Mouse (Mus musculus) layer of hippocampus, adult 2 months (tissue): ENCODE results near the gene Bcor. TPM values are rescaled to one million over a fixed set of nuclear protein-coding genes. Genes with fewer than 3 reads are reported as not detected.
A peak's percentile ranks its signal among the peaks of the same experiment; 100 is the strongest.

Experiments used
- DNase-seq, 2 experiments: peaks; one replicate each; pipeline ENCODE4 v3.0.0; 2022; ENCODE audit warnings: low spot score in 2 of 2
- H3K27ac ChIP-seq: fragments of 200-600 bp; 2 replicates; pipeline ENCODE4 v1.8.1; 2022
- H3K4me3 ChIP-seq: fragments of 200-600 bp; 2 replicates; pipeline ENCODE4 v1.8.1; 2022; ENCODE audit warnings: mild to moderate bottlenecking
- CTCF ChIP-seq: fragments of 200-600 bp; conservative IDR thresholded peaks from 2 replicates; pipeline ENCODE4 v1.8.1; 2022; ENCODE audit warnings: antibody characterized with exemption, mild to moderate bottlenecking, moderate library complexity
- total RNA-seq, 2 experiments: library from RNA; stranded (reverse); gene quantifications; 2 replicates each; pipeline ENCODE4 v1.2.3; 2021

The Bcor gene
- total RNA-seq, 2 experiments from 2014 or later, result 16.7 to 21.3 TPM

DNA sequence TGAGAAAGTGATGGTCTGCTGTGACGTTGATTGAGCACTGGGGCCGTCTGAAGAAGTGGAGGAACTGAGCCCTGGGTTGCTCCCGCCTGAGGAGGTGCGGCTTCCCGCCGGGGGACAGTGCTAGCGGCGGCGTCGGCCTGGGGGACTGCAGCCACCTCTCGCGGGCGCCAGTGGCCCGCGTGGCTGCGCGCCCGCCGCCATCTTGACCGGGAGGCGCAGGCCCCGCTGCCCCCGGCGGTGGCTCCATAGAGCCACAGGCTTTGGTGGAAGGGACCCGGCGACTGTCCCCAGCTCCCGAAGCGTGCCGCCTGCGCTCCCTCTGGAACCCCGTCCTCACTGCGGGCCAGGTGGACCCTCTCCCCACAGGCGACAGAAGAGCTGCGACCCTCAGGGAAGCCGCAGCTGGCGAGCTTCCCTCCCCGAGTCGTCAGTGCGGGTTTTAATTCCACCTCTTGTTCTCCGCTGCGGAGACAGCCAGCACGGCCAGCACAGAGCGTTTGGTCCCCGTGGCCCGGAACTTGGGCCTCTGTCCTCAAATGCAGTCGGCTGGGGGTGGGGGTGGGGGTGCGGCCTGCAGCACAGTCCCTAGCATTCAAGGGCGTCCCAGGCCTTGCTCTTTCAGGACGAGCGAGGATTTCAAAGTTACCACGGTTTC lies 19.9 kb downstream of the Bcor start:
- H3K4me3 ChIP-seq, result peak overlapping the region; percentile 34
- H3K27ac ChIP-seq, result peak overlapping the region; percentile 55; the same call in 1 of the 2 replicates
- TF ChIP-seq CTCF, result peak; percentile 29
- DNase-seq, result no peak

DNA sequence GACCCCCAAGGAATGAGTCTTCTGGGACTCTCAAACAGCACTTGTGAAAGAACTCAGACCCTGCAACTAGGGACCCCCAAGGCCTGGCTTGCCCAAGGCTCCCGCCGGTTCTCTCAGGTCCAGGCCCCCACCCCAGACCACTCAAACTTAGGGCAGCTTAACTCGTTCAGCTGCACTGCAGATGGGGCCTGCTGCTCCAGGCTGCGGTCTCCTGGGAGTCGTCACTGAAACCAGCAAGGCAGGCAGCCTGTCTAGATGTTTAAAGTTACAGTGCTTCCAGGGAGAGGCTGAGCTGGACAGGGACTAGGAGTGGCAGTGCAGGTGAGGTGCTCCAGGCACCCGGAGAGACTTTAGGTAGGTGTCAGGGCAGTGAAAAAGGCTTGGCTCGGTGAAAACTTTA lies 21.9 kb downstream of the Bcor start:
- no peak for DNase-seq
- H3K4me3 ChIP-seq, result no peak overlapping the region
- H3K27ac ChIP-seq, result no peak overlapping the region
- no peak for TF ChIP-seq CTCF

DNA sequence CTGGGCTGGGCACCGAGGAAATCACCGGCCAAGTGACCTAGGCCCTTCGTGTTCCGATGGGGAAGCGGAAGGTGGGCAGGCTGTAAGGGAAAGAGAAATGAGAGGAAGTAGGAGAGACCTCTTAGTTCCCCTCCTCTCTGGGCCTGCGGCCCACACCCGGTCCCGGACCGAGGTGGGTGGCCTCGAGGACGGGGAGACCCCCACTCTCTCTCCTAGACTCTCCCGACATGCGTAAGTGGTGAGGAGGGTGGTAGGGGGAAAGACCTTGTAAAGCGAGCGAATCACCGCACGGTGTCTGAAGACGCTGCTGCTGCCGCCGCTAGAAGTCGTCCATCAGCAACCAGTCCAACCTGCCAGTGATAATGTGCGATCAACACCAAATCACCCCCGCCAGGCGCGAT lies 23.0 kb downstream of the Bcor start:
- peak overlapping the region; percentile 88 for H3K27ac ChIP-seq
- no peak for DNase-seq
- TF ChIP-seq CTCF, result no peak; the same call in 1 of the 2 replicates

DNA sequence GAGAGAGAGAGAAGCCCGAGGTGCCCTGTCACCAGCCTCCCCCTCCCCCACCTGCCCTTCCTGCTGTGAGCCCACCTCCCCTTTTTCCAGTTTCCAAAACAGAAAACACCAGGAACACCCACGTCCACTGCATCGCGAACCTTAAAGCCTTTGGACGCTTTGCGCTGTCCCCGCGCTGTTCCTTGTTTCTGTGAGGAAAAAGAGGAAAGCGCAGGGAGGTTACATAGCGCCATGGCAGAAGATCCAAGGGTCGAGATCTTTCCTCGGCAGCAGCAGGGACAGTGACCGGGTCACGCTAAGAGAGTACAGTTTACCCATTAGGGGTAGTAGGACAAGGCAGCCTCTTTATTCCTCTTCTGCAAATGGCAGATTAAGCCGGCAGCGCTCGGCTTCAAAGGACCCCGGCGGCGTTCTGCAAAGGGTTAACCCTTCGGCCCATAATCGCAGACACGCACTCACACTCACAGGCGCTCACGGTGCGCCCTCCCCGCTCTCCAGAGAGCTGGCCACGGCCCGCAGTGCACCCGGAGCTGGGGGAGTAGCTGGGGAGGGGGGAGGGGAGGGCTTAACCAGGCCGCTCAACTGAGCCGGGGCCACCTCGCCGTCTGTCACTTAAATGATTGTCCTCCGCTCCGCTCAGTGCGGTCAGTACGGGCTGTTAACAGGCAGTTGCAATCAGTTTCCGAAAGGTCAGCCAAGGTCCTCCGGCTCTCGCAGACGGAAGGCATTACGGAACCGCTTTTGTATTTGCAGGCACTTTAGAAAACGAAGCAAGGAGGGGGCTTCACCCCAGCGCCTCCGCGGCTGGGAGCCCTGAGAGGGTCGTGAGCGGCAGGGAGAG lies 23.7 kb downstream of the Bcor start:
- DNase-seq, result no peak
- Histone ChIP-seq H3K4me3 (peak overlapping the region; percentile 54), H3K27ac (peak overlapping the region; percentile 88)
- TF ChIP-seq CTCF, result no peak

More for the DNA sequence above, 23.0 kb downstream of the Bcor start:
- peak overlapping the region; percentile 54 for H3K4me3 ChIP-seq

DNA sequence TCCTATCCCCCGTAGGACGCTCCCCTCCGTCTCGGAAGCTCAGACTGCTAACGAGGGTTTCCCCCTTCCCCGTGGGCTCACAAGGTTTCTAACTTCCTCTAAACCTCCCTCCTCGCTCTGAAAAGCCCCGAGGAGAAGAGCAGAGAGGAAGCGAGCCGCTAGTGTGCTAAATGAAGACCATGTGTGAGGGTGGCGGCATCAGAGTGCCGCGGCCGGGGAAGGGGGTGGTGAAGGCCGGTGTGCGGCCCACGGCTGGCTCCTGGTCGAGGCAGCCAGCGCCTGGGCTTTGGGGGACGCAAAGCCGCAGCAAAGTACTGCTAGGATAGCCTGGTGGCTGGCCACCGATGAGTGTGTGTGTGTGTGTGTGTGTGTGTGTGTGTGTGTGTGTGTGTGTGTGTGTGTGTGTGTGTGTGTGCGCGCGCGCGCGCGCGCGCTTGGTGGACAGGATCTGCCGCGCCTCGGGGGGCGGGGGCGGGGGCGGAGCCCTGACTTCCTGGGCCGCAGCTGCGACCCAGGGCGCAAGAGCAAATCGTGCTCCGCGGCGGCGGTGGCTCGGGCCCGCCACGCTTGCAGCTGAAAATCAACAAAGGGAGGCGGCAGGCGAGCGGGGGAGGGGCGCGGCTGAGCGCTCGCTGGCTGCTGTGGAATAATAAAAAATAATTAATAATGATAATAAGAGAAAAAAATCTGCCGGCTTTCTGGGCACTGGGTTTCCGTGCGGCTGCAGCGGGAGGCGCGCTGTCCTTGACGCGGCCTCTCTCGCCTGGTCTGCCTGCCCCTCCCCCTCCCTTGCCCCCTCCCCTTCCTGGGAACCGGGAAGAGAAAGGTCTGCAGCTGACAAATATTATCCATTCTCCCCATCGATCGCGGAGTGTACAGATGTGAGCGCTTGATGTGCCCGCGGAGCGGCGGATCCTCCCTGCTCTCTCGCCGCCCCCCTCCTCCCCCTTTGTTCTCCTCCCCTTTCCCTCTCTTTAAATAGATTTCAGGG lies 24.7 kb downstream of the Bcor start:
- no peak for TF ChIP-seq CTCF
- peak overlapping the region; percentile 57 for H3K4me3 ChIP-seq
- peak overlapping the region; percentile 87 for H3K27ac ChIP-seq
- DNase-seq, result no peak

DNA sequence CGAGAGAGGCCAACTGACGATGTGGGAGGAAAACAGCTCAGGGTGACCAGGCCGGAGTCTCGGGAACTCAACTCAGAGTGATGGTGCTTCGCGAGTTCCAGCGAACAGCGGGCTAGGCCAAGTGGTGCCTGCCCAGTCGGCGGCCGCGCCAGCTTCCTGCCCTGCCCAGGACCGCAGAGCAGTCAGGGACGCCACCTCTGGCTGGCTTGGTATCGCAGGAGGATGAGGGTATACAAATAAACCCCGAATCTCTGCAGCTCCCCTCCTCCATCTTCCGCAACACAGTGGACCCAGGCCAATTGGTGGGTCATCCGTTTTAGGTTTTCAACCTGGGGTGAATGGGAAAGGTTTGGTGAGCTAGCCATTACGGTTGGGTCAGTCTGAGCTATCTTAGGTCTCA lies 25.6 kb downstream of the Bcor start:
- no peak overlapping the region; the same call in 1 of the 2 replicates for H3K4me3 ChIP-seq

DNA sequence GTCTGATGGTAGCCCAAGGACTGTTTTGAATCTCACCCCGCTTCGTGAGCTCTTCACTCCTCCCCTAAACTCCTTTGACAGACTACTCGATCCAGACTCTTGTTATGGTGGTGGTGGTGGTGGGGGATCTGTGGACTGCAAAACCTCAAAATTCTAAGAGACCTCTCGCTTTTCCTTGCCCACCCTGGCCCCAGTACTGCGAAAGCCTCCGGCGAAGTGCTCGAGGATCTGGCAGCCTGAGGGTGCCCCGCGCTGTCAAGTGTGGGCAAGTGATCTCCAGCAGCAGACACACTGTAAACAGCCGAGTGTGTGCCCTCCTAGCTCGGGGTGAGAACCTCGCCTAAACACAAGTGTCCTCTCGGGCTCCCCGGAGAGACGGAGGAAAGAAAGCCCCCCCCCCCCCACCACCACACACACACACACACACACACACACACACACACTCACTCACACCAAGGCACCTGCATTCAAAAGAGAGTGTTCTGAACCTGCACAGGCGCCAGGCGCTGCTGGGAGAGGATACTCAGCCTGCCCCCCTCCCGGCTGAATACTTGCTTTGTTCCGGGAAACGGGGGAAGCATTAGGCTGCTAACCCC lies 26.2 kb downstream of the Bcor start:
- no peak for DNase-seq
- TF ChIP-seq CTCF, result no peak
- H3K4me3 ChIP-seq, result peak overlapping the region; percentile 40; the same call in 1 of the 2 replicates
- H3K27ac ChIP-seq, result no peak overlapping the region; the same call in 1 of the 2 replicates

More for the DNA sequence above, 25.6 kb downstream of the Bcor start:
- DNase-seq, result no peak
- H3K27ac ChIP-seq, result peak overlapping the region; percentile 57; the same call in 1 of the 2 replicates
- TF ChIP-seq CTCF, result peak; percentile 71

DNA sequence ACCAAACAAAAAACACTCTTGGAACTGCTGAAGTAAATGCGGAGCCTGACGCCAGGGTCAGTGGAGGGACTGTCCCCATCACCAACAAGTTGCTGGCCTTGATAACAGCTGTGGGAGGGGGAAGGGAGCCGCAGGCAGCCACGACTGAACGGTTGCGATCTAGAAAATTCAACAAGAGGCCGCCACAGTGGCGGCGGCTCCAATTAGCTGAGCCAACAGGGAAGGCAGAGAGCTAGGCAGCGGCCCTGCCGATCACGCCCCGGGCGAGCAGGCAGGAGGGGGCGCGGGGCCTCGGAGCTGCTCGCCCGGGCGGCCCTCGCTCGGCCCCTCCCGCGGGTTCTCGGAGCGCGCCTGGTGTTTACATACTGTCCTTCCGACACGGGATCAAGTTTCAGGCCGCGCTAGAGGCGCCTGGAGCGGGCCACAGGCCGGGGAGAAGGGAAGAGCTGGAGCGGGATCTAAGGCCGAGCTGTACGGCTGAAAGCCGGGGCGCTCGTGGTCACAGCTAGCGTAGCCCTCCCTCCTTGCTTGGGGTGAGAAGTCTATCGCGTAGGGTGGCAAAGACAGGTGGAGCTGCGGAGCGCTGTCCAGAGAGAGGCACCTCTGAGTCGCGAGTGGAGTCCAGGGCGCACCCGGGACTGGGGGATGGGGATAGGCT lies 26.8 kb downstream of the Bcor start:
- DNase-seq, result no peak
- TF ChIP-seq CTCF, result no peak
- Histone ChIP-seq H3K4me3 (peak overlapping the region; percentile 40), H3K27ac (peak overlapping the region; percentile 10; the same call in 1 of the 2 replicates)

DNA sequence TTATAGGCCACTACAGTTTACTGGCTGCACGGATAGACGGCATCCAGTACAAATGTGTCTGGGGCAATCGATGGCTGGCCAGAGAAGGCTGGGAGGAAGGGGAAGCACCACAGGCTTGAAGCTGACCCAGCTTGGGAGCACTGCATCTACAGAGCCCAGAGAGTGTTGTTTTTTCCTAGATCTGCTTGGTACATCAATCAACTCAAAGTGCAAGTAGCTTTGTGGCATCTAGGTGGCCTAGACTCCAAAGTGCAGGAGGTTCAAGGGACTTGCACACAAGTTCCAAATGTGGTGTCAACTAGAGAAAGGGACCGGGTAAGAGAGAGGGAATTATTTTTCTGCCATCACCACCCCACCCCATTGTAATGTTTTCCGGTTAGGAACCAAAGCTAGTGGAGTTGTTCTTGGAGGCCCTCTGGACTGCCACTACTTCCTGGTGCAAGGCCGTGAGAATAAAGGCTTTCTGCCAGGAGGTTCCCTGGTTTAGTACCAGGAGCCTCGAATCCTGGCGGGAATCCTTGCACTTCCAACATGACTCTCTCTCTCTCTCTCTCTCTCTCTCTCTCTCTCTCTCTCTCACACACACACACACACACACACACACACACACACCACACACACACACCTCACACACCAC lies 27.5 kb downstream of the Bcor start:
- Histone ChIP-seq H3K27ac (no peak overlapping the region), H3K4me3 (no peak overlapping the region)
- TF ChIP-seq CTCF, result no peak
- no peak for DNase-seq

DNA sequence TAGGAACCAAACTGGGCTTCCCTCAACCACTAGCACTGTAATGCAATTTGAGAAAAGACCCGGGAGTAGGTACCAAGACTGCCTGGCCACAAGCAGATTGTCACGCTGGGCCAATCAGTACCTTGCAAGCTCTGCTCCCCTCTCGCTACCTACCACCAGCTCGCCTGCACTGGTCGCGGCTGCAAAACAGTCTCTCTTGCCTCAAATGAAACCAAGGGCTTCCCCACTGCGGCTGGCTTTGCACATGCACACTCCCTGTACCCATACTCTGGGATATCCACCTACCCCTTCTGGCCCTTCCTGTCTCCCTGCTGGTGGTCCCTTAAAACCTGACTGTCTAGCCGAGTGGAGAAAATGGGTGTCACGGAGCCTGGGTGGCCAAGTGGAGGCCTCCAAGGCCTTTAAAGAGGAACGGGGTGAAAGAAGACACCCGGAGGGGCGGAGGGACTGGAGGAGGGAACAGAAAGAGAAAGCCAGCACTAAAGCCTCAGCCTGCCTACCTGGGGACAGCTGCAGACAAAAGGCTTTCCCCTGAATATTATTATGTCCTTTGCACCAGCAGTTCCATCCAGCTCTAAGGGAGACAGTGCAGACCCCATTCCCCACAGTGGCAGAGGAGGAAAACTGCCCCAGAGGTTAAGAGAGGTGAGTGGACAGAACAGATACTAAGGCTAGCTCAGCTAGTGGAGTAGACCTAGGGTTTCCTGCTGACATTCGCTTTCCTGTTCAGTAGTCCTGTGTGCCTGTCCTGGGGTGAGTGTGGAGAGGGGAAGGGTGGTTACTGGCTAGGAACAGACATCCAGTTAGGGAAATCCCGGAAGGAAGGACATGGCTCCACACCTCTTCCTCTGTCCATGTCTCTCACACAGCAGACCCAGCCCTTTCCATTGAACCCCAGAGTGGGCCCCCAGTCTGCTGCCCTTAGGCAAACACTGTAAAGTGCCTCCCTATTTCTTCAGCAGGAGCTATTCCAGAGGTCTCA lies 30.0 kb downstream of the Bcor start:
- H3K27ac ChIP-seq, result no peak overlapping the region
- DNase-seq, result no peak
- no peak overlapping the region for H3K4me3 ChIP-seq
- TF ChIP-seq CTCF, result no peak
